Mouse (Mus musculus): ENCODE measurements at regions not wholly inside any gene's neighbourhood (a gene's known extent, or its start where the extent isn't known, plus 50 kb on each side); places are given as distances from the start of the nearest gene placed in this dataset.
"Not testable (repeated sequence)": the region's sequence is repeated elsewhere in the genome, so short reads cannot be mapped to it uniquely, and the experiment has no call there.

DNA sequence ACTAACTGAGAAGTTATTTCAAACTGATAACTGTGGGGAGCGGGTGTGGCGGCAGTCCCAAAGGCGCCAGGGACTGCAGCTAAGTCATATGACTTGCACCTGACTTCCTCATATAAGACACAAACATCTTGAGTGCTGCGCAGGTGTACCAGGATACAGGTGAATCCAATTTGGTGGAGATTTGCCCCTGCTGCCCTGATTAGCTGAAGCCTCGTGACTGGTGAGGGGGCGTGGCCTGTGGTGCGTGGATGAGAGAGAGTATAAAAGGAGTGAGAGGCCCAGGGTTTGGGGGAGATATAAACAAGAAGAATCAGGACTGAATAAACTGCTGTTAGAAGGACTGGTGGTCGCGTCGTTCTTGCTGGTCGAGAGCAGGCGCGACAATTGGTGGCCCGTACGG, 731.6 kb upstream of the Pcdh10 start:
- in situ Hi-C loops (cut with MboI, MseI): not testable (repeated sequence)

- in situ Hi-C loops (cut with MboI, MseI): no loop called here
These were observed 681.8 kb upstream of the Pcdh10 start for GRCm38 (mm10) chr3:44696354-44696753.

DNA sequence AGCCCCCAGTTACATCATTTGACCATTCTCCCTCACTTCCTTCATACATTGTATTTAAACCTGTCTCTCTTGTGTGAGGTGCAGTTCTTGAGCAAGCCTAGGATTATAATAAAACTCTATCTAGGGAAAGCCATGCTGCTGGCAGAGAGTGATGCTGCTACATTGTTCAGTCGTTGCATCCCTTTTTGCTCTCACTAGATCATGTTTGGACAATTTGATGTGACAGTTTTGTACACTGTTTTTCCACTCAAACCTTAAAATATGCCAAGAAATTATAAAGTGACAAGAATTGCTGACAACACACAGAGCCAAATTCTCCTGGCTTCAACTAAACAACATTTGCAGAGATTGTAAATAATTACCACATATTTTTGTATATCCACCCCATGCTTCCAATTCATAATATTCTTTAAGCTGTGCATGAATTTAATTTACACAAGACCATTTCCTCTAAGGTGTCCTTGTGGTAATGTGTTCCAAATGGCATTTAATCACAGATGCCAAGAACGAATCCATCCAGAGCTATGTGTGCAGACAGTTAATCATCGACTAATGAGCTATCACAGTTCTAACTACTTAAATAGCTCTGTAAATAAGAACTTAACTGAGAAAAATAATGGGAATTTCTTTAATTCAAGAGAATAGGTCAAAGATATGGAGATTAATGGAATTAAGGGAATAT, 681.1 kb upstream of the Pcdh10 start:
- in situ Hi-C loops (cut with MboI, MseI): no loop called here

DNA sequence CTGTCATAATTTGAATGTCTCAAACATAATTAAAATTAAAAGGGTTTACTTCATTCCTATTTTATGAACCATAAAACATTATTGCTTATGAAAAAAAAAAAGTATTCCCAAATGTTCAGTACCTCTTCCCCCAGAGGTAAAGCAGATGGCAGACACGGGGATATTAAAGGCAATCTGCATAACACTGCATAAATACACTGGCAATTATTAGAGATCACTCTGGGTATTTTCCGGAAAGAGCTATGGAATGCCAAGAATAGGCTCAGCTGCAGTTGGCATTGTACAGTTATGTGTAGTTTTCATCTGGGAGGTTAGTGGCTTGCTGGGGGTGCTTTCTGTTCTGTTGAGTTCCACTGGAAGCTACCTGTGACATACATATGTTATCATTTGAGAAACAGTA, 677.1 kb upstream of the Pcdh10 start:
- in situ Hi-C loops (cut with MboI, MseI): no loop called here

DNA sequence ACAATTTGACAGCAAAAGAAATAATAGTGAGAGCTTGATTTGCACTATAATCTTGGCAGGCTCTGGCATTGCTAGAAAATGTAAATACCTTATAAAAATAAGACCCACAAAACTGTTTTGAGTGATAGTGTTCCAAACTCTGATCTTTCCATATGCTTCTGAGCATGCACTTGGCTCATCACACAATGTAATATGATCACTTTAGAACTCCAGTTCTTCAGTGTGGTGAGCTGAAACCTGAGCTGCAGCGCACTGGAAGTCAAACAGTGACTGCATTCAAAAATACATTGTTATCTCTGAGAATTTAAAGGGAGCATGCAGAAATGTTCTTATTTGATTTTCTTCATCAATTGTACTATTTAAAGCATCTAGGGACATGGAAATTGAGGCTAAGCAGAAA, 672.5 kb upstream of the Pcdh10 start:
- in situ Hi-C loops (cut with MboI, MseI): loop anchor here in 1 of 2 experiments (5.0 kb wide), 1 partner anchor 973 kb away; no protein-coding TSS in a partner anchor

DNA sequence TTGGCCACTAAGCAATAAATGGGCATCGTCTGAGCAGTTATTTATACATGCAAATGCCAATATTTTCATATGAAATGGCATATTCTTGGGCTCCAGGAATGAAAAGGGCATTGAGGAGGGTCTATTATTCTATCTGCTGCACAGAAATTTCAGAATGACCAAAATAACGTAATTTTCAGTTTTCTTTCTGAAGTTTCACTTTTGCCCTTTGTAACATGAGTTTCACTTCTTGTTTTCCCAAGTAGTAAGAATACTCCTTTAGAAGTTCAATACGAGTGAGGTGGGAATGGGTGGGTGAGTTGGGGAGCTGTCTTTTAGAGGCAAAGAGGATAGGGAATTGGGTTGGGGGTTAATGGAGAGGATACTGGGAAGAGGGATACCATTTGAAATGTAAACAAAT, 662.7 kb upstream of the Pcdh10 start:
- in situ Hi-C loops (cut with MboI, MseI): no loop called here

All from T-helper 17 cell (primary cell).